Mouse (Mus musculus): ENCODE measurements around the gene Bsnd. TPM values are rescaled to one million over a fixed set of nuclear protein-coding genes. Genes with fewer than 3 reads are reported as not detected.

Gene Bsnd
- polyA plus RNA-seq, 1 experiment from 2014 or later, result not detected

- ATAC-seq (ENCODE audit: insufficient number of reproducible peaks, low FRiP score, low TSS enrichment, low read depth), result no peak
- no peak overlapping the region for H3K4me3 ChIP-seq (ENCODE audit: low read depth, low read length)
- no peak for DNase-seq (ENCODE audit: low spot score)
- no peaks in the 10 kb centered on the region for H3K9me3 ChIP-seq (ENCODE audit: control insufficient read depth, low read length)
- H3K4me2 ChIP-seq (ENCODE audit: low read depth, severe bottlenecking), result no peak overlapping the region
- WGBS, result 81% methylated on average over 7 of the region's 7 CpGs
- no peaks in the 10 kb centered on the region for H3K36me3 ChIP-seq (ENCODE audit: control insufficient read depth, insufficient read depth, low read length)
- no peak overlapping the region for H3K27ac ChIP-seq (replicated peaks; ENCODE audit: low read depth, low read length)
- no peaks in the 10 kb centered on the region for H3K27me3 ChIP-seq (ENCODE audit: control insufficient read depth, insufficient read depth, low read length)
- H3K9ac ChIP-seq (ENCODE audit: low read length), result no peak overlapping the region
- H3K4me1 ChIP-seq (ENCODE audit: control insufficient read depth, insufficient read depth, low read length), result no peaks in the 10 kb centered on the region
Measured at GRCm38 (mm10) chr4:106452401-106452800, 39.7 kb downstream of the Bsnd start.

DNA sequence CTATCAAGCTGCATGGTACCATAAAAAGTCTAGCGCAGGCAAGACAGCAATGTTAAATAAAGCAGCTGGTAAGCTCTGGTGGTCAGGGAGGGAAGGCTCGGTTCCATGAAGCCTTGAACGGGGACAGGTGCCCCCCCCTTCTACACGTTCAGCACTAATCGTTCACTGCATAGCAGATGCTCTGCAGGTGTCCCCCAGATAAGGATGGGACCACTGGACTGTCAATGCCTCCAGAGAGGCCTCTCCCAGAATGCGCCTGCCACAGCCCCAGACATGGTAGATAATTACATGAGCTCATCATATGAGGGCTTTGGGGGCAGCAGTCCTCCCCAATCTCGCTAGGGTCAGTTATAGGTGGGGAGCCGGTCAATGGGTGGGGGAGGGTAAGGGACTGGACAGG, 42.8 kb downstream of the Bsnd start:
- H3K9ac ChIP-seq (ENCODE audit: low read length), result no peak overlapping the region
- no peak overlapping the region for H3K4me3 ChIP-seq (ENCODE audit: low read depth, low read length)
- no peak overlapping the region for H3K4me2 ChIP-seq (ENCODE audit: low read depth, severe bottlenecking)
- H3K27ac ChIP-seq (replicated peaks; ENCODE audit: low read depth, low read length), result no peak overlapping the region
- no peaks in the 10 kb centered on the region for H3K9me3 ChIP-seq (ENCODE audit: control insufficient read depth, low read length)
- DNase-seq (ENCODE audit: low spot score) (no peak), ATAC-seq (ENCODE audit: insufficient number of reproducible peaks, low FRiP score, low TSS enrichment, low read depth) (no peak)
- H3K4me1 ChIP-seq (ENCODE audit: control insufficient read depth, insufficient read depth, low read length), result no peaks in the 10 kb centered on the region
- no peaks in the 10 kb centered on the region for H3K27me3 ChIP-seq (ENCODE audit: control insufficient read depth, insufficient read depth, low read length)
- no peaks in the 10 kb centered on the region for H3K36me3 ChIP-seq (ENCODE audit: control insufficient read depth, insufficient read depth, low read length)
- 91% methylated on average over 8 of the region's 8 CpGs for WGBS

DNA sequence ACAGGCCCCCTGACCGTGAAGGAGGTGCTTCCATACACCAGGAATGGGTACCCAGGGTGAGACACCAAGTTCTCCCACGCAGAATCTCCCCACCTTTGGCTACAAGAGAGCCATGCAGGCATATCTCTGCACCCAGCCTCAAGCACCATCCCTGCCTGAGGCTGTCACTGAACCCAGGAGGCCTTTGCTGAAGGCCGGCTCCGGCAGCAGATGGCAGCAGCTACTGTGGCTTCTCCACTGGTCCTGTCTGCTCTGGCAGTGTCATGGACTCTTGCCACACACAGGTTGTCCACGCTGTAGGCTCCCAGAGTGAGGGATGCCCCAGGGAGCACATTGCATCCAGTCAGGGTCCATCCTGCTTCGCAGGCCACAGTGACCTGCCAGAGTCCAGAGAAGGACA, 48.9 kb downstream of the Bsnd start:
- ATAC-seq (ENCODE audit: insufficient number of reproducible peaks, low FRiP score, low TSS enrichment, low read depth) (no peak), DNase-seq (ENCODE audit: low spot score) (no peak)
- no peak overlapping the region for H3K9ac ChIP-seq (ENCODE audit: low read length)
- H3K4me2 ChIP-seq (ENCODE audit: low read depth, severe bottlenecking), result no peak overlapping the region
- H3K4me1 ChIP-seq (ENCODE audit: control insufficient read depth, insufficient read depth, low read length), result no peaks in the 10 kb centered on the region
- H3K9me3 ChIP-seq (ENCODE audit: control insufficient read depth, low read length), result no peaks in the 10 kb centered on the region
- 91% methylated on average over 6 of the region's 6 CpGs for WGBS
- no peak overlapping the region for H3K27ac ChIP-seq (replicated peaks; ENCODE audit: low read depth, low read length)
- peaks cover 5% of the 10 kb centered on the region; the same call in 1 of the 2 replicates for H3K36me3 ChIP-seq (ENCODE audit: control insufficient read depth, insufficient read depth, low read length)
- no peak overlapping the region for H3K4me3 ChIP-seq (ENCODE audit: low read depth, low read length)
- H3K27me3 ChIP-seq (ENCODE audit: control insufficient read depth, insufficient read depth, low read length), result no peaks in the 10 kb centered on the region

- H3K27ac ChIP-seq (replicated peaks; ENCODE audit: low read depth, low read length), result no peak overlapping the region
- H3K9me3 ChIP-seq (ENCODE audit: control insufficient read depth, low read length), result no peaks in the 10 kb centered on the region
- no peak overlapping the region for H3K9ac ChIP-seq (ENCODE audit: low read length)
- ATAC-seq (ENCODE audit: insufficient number of reproducible peaks, low FRiP score, low TSS enrichment, low read depth) (no peak), DNase-seq (ENCODE audit: low spot score) (no peak)
- peaks cover 11% of the 10 kb centered on the region; the same call in 1 of the 2 replicates for H3K36me3 ChIP-seq (ENCODE audit: control insufficient read depth, insufficient read depth, low read length)
- H3K27me3 ChIP-seq (ENCODE audit: control insufficient read depth, insufficient read depth, low read length), result no peaks in the 10 kb centered on the region
- 91% methylated on average over 5 of the region's 5 CpGs for WGBS
- no peak overlapping the region for H3K4me2 ChIP-seq (ENCODE audit: low read depth, severe bottlenecking)
- H3K4me1 ChIP-seq (ENCODE audit: control insufficient read depth, insufficient read depth, low read length), result no peaks in the 10 kb centered on the region
- H3K4me3 ChIP-seq (ENCODE audit: low read depth, low read length), result no peak overlapping the region
Measured at GRCm38 (mm10) chr4:106438763-106439162, 53.3 kb downstream of the Bsnd start.

DNA sequence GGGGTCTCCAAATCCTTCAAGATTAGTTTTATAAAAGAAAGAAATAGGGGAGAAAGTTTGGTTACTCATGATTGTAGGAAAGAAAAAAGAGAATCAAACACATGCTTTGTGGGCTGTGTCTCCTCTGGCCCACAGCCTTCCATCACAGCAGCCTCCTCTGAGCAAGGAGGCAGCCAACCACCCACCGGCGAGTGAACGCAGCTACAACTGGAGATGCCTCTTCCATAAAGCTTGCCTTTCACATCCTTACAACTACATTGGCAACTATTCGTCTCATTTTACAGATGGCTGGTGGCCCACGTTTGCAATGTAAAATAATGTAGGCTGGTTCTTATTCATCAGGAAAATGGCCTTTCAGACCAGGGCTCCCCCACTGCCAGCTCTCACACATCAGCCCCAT, 54.9 kb downstream of the Bsnd start:
- Histone ChIP-seq H3K9me3 (ENCODE audit: control insufficient read depth, low read length) (no peaks in the 10 kb centered on the region), H3K36me3 (ENCODE audit: control insufficient read depth, insufficient read depth, low read length) (peaks cover 11% of the 10 kb centered on the region; the same call in 1 of the 2 replicates), H3K4me2 (ENCODE audit: low read depth, severe bottlenecking) (no peak overlapping the region), H3K27me3 (ENCODE audit: control insufficient read depth, insufficient read depth, low read length) (no peaks in the 10 kb centered on the region), H3K4me1 (ENCODE audit: control insufficient read depth, insufficient read depth, low read length) (no peaks in the 10 kb centered on the region), H3K27ac (replicated peaks; ENCODE audit: low read depth, low read length) (no peak overlapping the region), H3K4me3 (ENCODE audit: low read depth, low read length) (no peak overlapping the region), H3K9ac (ENCODE audit: low read length) (no peak overlapping the region)
- WGBS, result 91% methylated on average over 5 of the region's 5 CpGs
- ATAC-seq (ENCODE audit: insufficient number of reproducible peaks, low FRiP score, low TSS enrichment, low read depth), result no peak
- DNase-seq (ENCODE audit: low spot score), result no peak

DNA sequence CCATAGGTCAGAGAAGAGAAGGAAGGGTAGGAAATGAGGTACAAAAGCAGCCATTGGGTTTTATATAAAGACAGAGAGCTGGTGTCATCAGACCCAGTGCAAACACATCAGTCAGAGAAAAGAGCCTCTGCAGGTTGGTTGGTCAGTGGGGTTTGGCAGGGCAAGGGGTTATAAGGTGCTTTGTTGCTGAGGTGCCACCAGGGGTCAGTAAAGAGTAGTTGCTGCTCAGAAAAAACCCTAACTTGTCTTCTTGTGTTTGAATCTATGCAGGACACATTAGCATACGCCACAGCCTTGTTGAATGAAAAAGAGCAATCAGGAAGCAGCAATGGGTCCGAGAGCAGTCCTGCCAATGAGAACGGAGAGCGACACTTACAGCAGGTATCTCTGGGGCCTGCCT, 55.6 kb downstream of the Bsnd start:
- ATAC-seq (ENCODE audit: insufficient number of reproducible peaks, low FRiP score, low TSS enrichment, low read depth), result no peak

DNA sequence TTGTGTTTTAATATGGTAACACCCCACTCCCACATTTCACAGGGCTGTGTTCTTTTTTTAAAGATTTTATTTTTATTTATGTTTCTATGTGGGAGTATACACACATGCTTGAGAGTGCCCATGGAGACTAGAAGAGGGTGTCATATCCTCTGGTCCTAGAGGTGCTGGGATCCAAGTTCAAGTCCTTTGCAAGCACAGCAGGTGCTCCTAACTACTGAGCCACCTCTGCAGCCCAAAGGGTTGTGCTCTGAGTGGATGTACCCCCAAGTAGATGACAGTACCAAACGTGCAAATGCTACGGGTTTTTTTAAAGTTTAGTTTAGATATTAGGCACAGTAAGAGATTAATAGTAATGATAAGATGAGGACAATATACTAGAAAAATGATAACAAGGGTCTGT, 56.7 kb downstream of the Bsnd start:
- Histone ChIP-seq H3K36me3 (ENCODE audit: control insufficient read depth, insufficient read depth, low read length) (peaks cover 8% of the 10 kb centered on the region; the same call in 1 of the 2 replicates), H3K4me2 (ENCODE audit: low read depth, severe bottlenecking) (no peak overlapping the region), H3K4me3 (ENCODE audit: low read depth, low read length) (no peak overlapping the region), H3K9ac (ENCODE audit: low read length) (no peak overlapping the region), H3K27me3 (ENCODE audit: control insufficient read depth, insufficient read depth, low read length) (no peaks in the 10 kb centered on the region), H3K4me1 (ENCODE audit: control insufficient read depth, insufficient read depth, low read length) (no peaks in the 10 kb centered on the region), H3K9me3 (ENCODE audit: control insufficient read depth, low read length) (no peaks in the 10 kb centered on the region), H3K27ac (replicated peaks; ENCODE audit: low read depth, low read length) (no peak overlapping the region)
- DNase-seq (ENCODE audit: low spot score) (no peak), ATAC-seq (ENCODE audit: insufficient number of reproducible peaks, low FRiP score, low TSS enrichment, low read depth) (no peak)
- WGBS, result 92% methylated on average over 2 of the region's 2 CpGs

More for the DNA sequence above, 55.6 kb downstream of the Bsnd start:
- 80% methylated on average over 4 of the region's 4 CpGs for WGBS
- Histone ChIP-seq H3K27me3 (ENCODE audit: control insufficient read depth, insufficient read depth, low read length) (no peaks in the 10 kb centered on the region), H3K27ac (replicated peaks; ENCODE audit: low read depth, low read length) (no peak overlapping the region), H3K36me3 (ENCODE audit: control insufficient read depth, insufficient read depth, low read length) (peaks cover 11% of the 10 kb centered on the region; the same call in 1 of the 2 replicates), H3K9me3 (ENCODE audit: control insufficient read depth, low read length) (no peaks in the 10 kb centered on the region), H3K4me2 (ENCODE audit: low read depth, severe bottlenecking) (no peak overlapping the region), H3K4me3 (ENCODE audit: low read depth, low read length) (no peak overlapping the region), H3K4me1 (ENCODE audit: control insufficient read depth, insufficient read depth, low read length) (no peaks in the 10 kb centered on the region), H3K9ac (ENCODE audit: low read length) (no peak overlapping the region)
- peak; percentile 41 for DNase-seq (ENCODE audit: low spot score)

Other genes starting within 250 kb of the Bsnd start
- 9.8 and 11.4 TPM in 2 replicates for gene Usp24, start 176.1 kb downstream of the Bsnd start, polyA plus RNA-seq (2014; fragmentation: Nextera tagmentation; extraction: Ambion mirVana)
- 0.89 and 0.98 TPM in 2 replicates for gene Pcsk9, start 28.0 kb downstream of the Bsnd start, polyA plus RNA-seq (2014; fragmentation: Nextera tagmentation; extraction: Ambion mirVana)
- gene Dhcr24, start 68.8 kb upstream of the Bsnd start, polyA plus RNA-seq (2014; fragmentation: Nextera tagmentation; extraction: Ambion mirVana), result 23.6 and 25.9 TPM in 2 replicates
- 0.33 TPM in 1 of 2 replicates, not detected in the other for gene Lexm, start 125.0 kb upstream of the Bsnd start, polyA plus RNA-seq (2014; fragmentation: Nextera tagmentation; extraction: Ambion mirVana)
- 0.07 and 0.24 TPM in 2 replicates for gene Ttc22, start 130.1 kb upstream of the Bsnd start, polyA plus RNA-seq (2014; fragmentation: Nextera tagmentation; extraction: Ambion mirVana)
- 14.3 and 17.1 TPM in 2 replicates for gene Pars2, start 158.8 kb upstream of the Bsnd start, polyA plus RNA-seq (2014; fragmentation: Nextera tagmentation; extraction: Ambion mirVana)
- 101 and 111 TPM in 2 replicates for gene Ttc4, start 186.7 kb upstream of the Bsnd start, polyA plus RNA-seq (2014; fragmentation: Nextera tagmentation; extraction: Ambion mirVana)
- 0.30 TPM in 1 of 2 replicates, not detected in the other for gene Mroh7, start 238.6 kb upstream of the Bsnd start, polyA plus RNA-seq (2014; fragmentation: Nextera tagmentation; extraction: Ambion mirVana)
- gene Fam151a, start 241.6 kb upstream of the Bsnd start, polyA plus RNA-seq (2014; fragmentation: Nextera tagmentation; extraction: Ambion mirVana), result 0.27 TPM in 1 of 2 replicates, not detected in the other